Mouse (Mus musculus) liver, embryonic 14.5 days (tissue): ENCODE measurements at regions not wholly inside any gene's neighbourhood (a gene's known extent, or its start where the extent isn't known, plus 50 kb on each side); places are given as distances from the start of the nearest gene placed in this dataset.

Experiments
- CTCF ChIP-seq: IDR thresholded peaks from 2 replicates; pipeline ENCODE4 v1.5.1; 2016; ENCODE audit warnings: antibody characterized with exemption, low read depth, control low read depth
- EP300 ChIP-seq: IDR thresholded peaks from 2 replicates; pipeline ENCODE4 v1.6.1; 2016; ENCODE audit warnings: antibody characterized with exemption, low read depth

GRCm38 (mm10) chr12:31159378-31159777, 81.2 kb upstream of the Gm6993 start:
- TF ChIP-seq CTCF (no peak), EP300 (no peak)
